Mouse (Mus musculus): ENCODE measurements around the gene Alkbh7.

GRCm38 (mm10) chr17:56969321-56969720 lies 27.8 kb upstream of the Alkbh7 start:
- no peak for TF ChIP-seq CTCF (IDR thresholded peaks at IDR 0.05; ENCODE audit: borderline replicate concordance, control insufficient read depth, extremely low read depth, insufficient read depth, low read length, poor library complexity)
- TF ChIP-seq POLR2A (IDR thresholded peaks at IDR 0.05; ENCODE audit: control insufficient read depth, extremely low read depth, insufficient read depth, low read length, poor library complexity), result no peak

All from thymus, adult 2 months (tissue).